Mouse (Mus musculus) limb, embryonic 12.5 days (tissue): ENCODE data around the gene Mrps14. TPM values are rescaled to one million over a fixed set of nuclear protein-coding genes. Genes with fewer than 3 reads are reported as not detected.

Experiments
- ATAC-seq: fragments of 200-750 bp; cut with Nextera tagmentation; 2 replicates; pipeline ENCODE4 v1.8.0; 2017; ENCODE audit warnings: low read depth, moderate TSS enrichment; ENCODE audit not compliant: insufficient number of reproducible peaks, insufficient read depth, low FRiP score, low TSS enrichment
- H3K27ac ChIP-seq: fragments of 300-500 bp; sonication (generic); 2 replicates; pipeline ENCODE4 v1.5.1; 2016; ENCODE audit warnings: mild to moderate bottlenecking, moderate library complexity
- H3K27me3 ChIP-seq: fragments of 300-500 bp; sonication (generic); 2 replicates; pipeline ENCODE4 v1.6.1; 2016; ENCODE audit warnings: mild to moderate bottlenecking, moderate library complexity
- H3K36me3 ChIP-seq: fragments of 300-500 bp; sonication (generic); 2 replicates; pipeline ENCODE4 v1.6.1; 2016; ENCODE audit warnings: mild to moderate bottlenecking, moderate library complexity
- H3K4me1 ChIP-seq: fragments of 300-500 bp; sonication (generic); replicated peaks from 2 replicates; pipeline ENCODE4 v1.6.1; 2016
- H3K4me2 ChIP-seq: fragments of 300-500 bp; sonication (generic); 2 replicates; pipeline ENCODE4 v1.6.1; 2016; ENCODE audit warnings: mild to moderate bottlenecking, moderate library complexity
- H3K4me3 ChIP-seq: fragments of 300-500 bp; sonication (generic); replicated peaks from 2 replicates; pipeline ENCODE4 v1.5.1; 2016; ENCODE audit warnings: mild to moderate bottlenecking
- H3K9ac ChIP-seq: fragments of 300-500 bp; sonication (generic); replicated peaks from 2 replicates; pipeline ENCODE4 v1.6.1; 2016; ENCODE audit warnings: mild to moderate bottlenecking, moderate library complexity
- H3K9me3 ChIP-seq: fragments of 300-500 bp; sonication (generic); 2 replicates; pipeline ENCODE4 v1.6.1; 2016; ENCODE audit warnings: mild to moderate bottlenecking, moderate library complexity
- WGBS: fragments of 180-500 bp; shearing (Covaris S2); methylation state at CpG from one replicate; pipeline ENCODE4 v1.1.7; 2016; 5-methylcytosine and 5-hydroxymethylcytosine counted together
- polyA plus RNA-seq: library from polyadenylated mRNA; unstranded; fragments of >200 nt; fragmentation: Nextera tagmentation; extraction: Ambion mirVana; gene quantifications from 2 replicates; pipeline ENCODE4 v1.2.1, GENCODE M21; 2016

Gene Mrps14
- polyA plus RNA-seq, result 238 and 262 TPM in 2 replicates

DNA sequence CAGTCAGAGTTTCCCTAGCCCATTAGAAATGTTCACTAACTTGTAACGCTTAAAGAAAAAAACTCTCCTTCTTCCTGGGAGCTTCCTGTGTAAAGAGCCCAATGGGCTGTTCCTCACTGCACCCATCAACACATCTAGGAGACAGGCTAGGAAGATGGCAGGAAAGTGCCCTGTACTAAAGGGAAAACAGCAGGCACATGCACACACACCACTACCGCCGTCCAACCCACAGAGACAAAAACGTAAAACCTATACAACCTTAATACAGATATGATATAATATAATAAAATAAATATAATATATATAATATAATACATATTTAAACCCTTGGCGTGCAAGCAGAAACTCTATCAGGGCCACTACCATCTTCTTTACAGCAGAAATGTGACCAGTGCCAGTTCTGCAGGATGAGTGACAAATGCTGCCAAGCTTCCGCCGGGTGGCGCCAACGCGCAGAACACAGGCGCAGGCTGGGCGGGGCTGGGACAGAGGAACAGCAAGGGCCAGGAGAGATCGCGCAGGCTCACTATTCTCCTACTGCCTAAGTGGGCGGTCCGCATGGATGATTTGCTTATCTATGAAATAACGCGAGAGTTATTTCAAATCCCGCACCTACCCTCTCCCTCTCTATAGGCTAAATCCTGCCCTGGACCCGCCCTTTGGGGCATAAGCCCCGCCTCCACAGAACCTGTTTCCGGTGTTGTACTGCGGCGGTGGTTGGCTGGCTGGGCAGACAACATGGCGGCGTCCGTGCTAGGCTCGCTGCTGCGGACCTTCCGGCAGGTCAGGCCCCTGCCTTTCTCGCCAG, at the start of gene Mrps14:
Mrps14 (plus strand) TSS at position 687 of the 808 bp plus-strand sequence.
- H3K4me2 ChIP-seq, result peak within 1 kb of the TSS; percentile 82
- peak within 1 kb of the TSS; percentile 79 for H3K9ac ChIP-seq
- no peaks in the 10 kb centered on the region for H3K27me3 ChIP-seq
- H3K4me1 ChIP-seq, result peaks cover 3% of the 10 kb centered on the region
- ATAC-seq, result peak; percentile 99
- peak within 1 kb of the TSS; percentile 79 for H3K27ac ChIP-seq
- H3K4me3 ChIP-seq, result peak within 1 kb of the TSS; percentile 83
- 8% methylated on average over 31 of the region's 31 CpGs for WGBS
- peaks cover 23% of the 10 kb centered on the region for H3K36me3 ChIP-seq
- H3K9me3 ChIP-seq, result no peaks in the 10 kb centered on the region

DNA sequence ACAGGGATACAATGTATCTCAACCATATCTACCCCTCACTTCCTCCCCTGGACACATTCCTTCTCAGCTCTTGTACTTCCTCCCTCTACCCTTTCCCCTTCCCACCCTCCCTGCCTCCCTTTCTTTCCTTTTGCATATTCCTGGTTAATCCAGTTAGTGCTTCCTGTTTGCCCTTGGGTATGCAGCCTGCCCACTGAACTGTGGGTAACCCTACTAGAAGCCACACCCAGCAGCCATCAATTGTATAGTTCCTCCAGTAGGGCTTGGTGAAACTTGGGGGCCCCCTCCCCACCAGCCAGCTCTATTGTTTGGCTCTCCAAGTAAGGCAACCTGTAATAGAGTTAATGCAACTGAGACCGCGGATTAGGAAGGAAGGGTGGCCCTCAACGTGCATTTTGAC, 49.4 kb upstream of the Mrps14 start:
- Histone ChIP-seq H3K4me1 (no peaks in the 10 kb centered on the region), H3K4me3 (no peak overlapping the region), H3K4me2 (no peak overlapping the region), H3K9me3 (no peaks in the 10 kb centered on the region), H3K27ac (no peak overlapping the region), H3K27me3 (peaks cover 10% of the 10 kb centered on the region; the same call in 1 of the 2 replicates), H3K36me3 (no peaks in the 10 kb centered on the region), H3K9ac (no peak overlapping the region)
- no peak for ATAC-seq
- 70% methylated on average over 3 of the region's 3 CpGs for WGBS

GRCm38 (mm10) chr1:160147274-160147673, 47.7 kb upstream of the Mrps14 start:
- Histone ChIP-seq H3K27me3 (peaks cover 6% of the 10 kb centered on the region; the same call in 1 of the 2 replicates), H3K36me3 (no peaks in the 10 kb centered on the region), H3K4me1 (no peaks in the 10 kb centered on the region), H3K4me3 (no peak overlapping the region), H3K4me2 (no peak overlapping the region), H3K9me3 (no peaks in the 10 kb centered on the region), H3K27ac (no peak overlapping the region), H3K9ac (no peak overlapping the region)
- no peak for ATAC-seq
- 87% methylated on average over 7 of the region's 7 CpGs for WGBS

- H3K4me2 ChIP-seq, result no peak overlapping the region
- no peak overlapping the region for H3K4me3 ChIP-seq
- no peak for ATAC-seq
- H3K27ac ChIP-seq, result no peak overlapping the region
- H3K36me3 ChIP-seq, result no peaks in the 10 kb centered on the region
- no peak overlapping the region for H3K9ac ChIP-seq
- H3K4me1 ChIP-seq, result no peaks in the 10 kb centered on the region
- no peaks in the 10 kb centered on the region for H3K9me3 ChIP-seq
- H3K27me3 ChIP-seq, result peaks cover 6% of the 10 kb centered on the region; the same call in 1 of the 2 replicates
- WGBS, result 76% methylated on average over 11 of the region's 11 CpGs
Observed at GRCm38 (mm10) chr1:160149291-160149906, 45.6 kb upstream of the Mrps14 start.

DNA sequence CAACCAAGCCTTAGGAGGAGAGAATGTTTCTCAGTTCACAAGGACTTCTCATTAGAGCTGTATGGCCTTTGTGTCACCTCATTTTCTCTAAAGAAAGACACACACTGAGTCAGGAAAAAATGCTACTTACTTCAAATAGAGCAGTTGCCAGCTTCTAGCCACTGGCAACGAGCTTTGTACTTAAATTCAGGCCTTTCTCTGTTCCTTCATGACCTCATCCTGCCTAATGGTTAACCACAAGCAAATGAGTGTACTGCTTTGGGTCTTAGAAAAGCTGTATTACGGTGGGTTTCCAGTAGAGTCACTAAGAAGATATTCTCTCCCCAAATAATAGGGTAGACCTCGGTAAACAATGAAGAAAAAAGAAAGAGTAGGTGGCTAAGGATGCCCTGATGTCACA, 44.3 kb upstream of the Mrps14 start:
- Histone ChIP-seq H3K36me3 (no peaks in the 10 kb centered on the region), H3K9me3 (no peaks in the 10 kb centered on the region), H3K4me2 (no peak overlapping the region), H3K27me3 (peaks cover 5% of the 10 kb centered on the region; the same call in 1 of the 2 replicates), H3K4me1 (no peaks in the 10 kb centered on the region), H3K9ac (no peak overlapping the region), H3K4me3 (no peak overlapping the region), H3K27ac (no peak overlapping the region)
- 70% methylated on average over 3 of the region's 3 CpGs for WGBS
- no peak for ATAC-seq

DNA sequence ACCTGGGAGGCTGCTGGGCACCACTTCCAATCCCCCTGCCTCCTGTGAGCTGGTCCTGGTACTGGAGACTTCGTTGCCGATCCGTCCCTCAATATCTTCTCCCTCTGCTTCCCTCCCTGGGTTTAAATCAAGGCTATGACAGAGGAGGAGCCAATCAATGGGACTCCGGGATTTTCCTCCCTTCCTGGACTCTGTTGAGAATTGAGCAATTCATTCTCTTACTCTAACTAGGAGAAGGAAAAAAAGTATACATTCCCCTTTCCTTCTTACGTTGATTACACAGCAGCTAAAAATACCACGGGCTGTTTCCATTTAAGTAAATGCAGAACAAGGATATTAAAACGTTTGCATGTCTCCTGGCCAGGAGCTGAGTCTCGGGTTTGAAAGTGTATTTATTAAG, 41.5 kb upstream of the Mrps14 start, which contains the start of gene Tnn:
Tnn (minus strand) TSS at position 101 of the 400 bp plus-strand sequence.
- WGBS, result 68% methylated on average over 8 of the region's 8 CpGs
- H3K36me3 ChIP-seq, result no peaks in the 10 kb centered on the region
- H3K4me3 ChIP-seq, result no peak within 1 kb of the TSS
- no peak within 1 kb of the TSS for H3K9ac ChIP-seq
- no peak within 1 kb of the TSS for H3K27ac ChIP-seq
- no peaks in the 10 kb centered on the region for H3K27me3 ChIP-seq
- H3K4me2 ChIP-seq, result no peak within 1 kb of the TSS
- no peaks in the 10 kb centered on the region for H3K4me1 ChIP-seq
- H3K9me3 ChIP-seq, result no peaks in the 10 kb centered on the region
- no peak for ATAC-seq

DNA sequence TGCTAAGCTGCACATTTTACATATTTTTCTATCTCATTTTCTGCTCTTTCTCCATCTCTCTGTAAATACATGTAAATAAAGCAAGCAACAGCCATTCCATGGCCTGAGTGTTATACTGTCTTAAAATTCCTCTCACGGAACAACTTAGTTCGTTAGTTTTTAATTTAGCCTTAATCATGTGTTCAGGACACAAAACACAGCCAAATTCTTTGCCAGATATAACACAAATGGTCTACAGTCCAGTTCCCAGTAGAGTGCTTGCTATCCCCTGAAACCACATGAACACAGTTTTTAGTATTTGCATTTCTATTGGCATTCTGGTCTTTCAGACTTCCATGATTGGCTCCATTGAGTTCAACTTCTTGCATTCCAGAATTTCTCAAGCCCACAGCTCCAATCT, 36.8 kb upstream of the Mrps14 start:
- no peak overlapping the region for H3K9ac ChIP-seq
- H3K27me3 ChIP-seq, result no peaks in the 10 kb centered on the region
- no peak overlapping the region for H3K4me3 ChIP-seq
- H3K9me3 ChIP-seq, result no peaks in the 10 kb centered on the region
- no peak overlapping the region for H3K27ac ChIP-seq
- no peak for ATAC-seq
- H3K36me3 ChIP-seq, result no peaks in the 10 kb centered on the region
- 75% methylated on average over 2 of the region's 2 CpGs for WGBS
- H3K4me1 ChIP-seq, result no peaks in the 10 kb centered on the region
- no peak overlapping the region for H3K4me2 ChIP-seq

- no peak for ATAC-seq
- Histone ChIP-seq H3K27me3 (no peaks in the 10 kb centered on the region), H3K27ac (no peak overlapping the region), H3K9me3 (no peaks in the 10 kb centered on the region), H3K4me2 (no peak overlapping the region), H3K36me3 (no peaks in the 10 kb centered on the region), H3K9ac (no peak overlapping the region), H3K4me1 (peaks cover 7% of the 10 kb centered on the region; the same call in 1 of the 2 replicates), H3K4me3 (no peak overlapping the region)
- 55% methylated on average over 3 of the region's 5 CpGs for WGBS
Observed at GRCm38 (mm10) chr1:160166600-160166999, 28.4 kb upstream of the Mrps14 start.

DNA sequence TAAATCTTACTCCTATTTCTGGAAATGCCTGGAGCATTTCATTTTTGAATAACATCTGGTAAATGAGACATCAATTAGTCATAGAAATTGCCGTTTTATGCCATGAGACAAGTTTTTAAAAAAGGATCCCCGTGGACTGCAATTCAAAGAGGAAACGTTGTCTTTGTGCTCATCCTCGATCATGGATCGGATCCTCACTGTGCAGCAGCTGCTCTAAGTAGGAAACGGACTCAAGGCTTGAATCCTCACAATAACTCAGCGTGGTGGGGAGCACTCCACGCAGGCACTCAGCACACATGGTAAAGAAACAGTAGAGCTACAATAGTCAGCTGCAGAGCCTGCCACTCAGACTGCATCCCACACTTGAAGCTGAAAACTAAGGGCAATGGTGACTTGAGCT, 18.1 kb upstream of the Mrps14 start:
- WGBS, result 85% methylated on average over 8 of the region's 8 CpGs
- H3K9me3 ChIP-seq, result no peaks in the 10 kb centered on the region
- H3K27me3 ChIP-seq, result no peaks in the 10 kb centered on the region
- no peak overlapping the region for H3K9ac ChIP-seq
- ATAC-seq, result no peak
- H3K36me3 ChIP-seq, result no peaks in the 10 kb centered on the region
- peaks cover 5% of the 10 kb centered on the region; the same call in 1 of the 2 replicates for H3K4me1 ChIP-seq
- H3K4me2 ChIP-seq, result no peak overlapping the region
- H3K4me3 ChIP-seq, result no peak overlapping the region
- H3K27ac ChIP-seq, result no peak overlapping the region

GRCm38 (mm10) chr1:160181216-160181615, 13.8 kb upstream of the Mrps14 start:
- Histone ChIP-seq H3K4me3 (no peak overlapping the region), H3K27ac (no peak overlapping the region), H3K36me3 (no peaks in the 10 kb centered on the region), H3K4me2 (peak overlapping the region; percentile 1; the same call in 1 of the 2 replicates), H3K4me1 (peaks cover 5% of the 10 kb centered on the region; the same call in 1 of the 2 replicates), H3K9me3 (no peaks in the 10 kb centered on the region), H3K9ac (no peak overlapping the region), H3K27me3 (no peaks in the 10 kb centered on the region)
- WGBS, result 54% methylated on average over 4 of the region's 4 CpGs
- ATAC-seq, result no peak

DNA sequence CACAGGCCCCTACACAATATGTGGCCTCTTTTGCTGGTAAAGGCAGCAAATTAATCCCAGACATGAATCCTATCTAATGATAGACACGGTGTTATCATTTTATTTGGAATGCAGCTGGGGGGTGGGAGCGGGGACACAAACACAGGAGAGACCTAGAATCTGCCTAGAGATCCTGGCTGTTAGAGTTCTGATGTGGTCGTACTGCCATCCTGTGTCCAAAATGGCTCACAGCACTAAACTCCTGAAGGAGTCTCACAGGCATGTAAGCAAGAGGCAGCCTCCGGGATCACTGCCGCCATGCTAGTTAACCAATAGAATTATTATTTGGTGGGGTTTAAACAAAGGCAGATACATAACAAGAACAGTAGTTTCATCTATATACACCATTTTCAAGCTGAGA, 10.5 kb upstream of the Mrps14 start:
- Histone ChIP-seq H3K4me3 (no peak overlapping the region), H3K9me3 (no peaks in the 10 kb centered on the region), H3K4me2 (0 out of 2 replicates have a peak overlapping the region, but pooled peaks have one; percentile 13), H3K27me3 (no peaks in the 10 kb centered on the region), H3K36me3 (no peaks in the 10 kb centered on the region), H3K27ac (no peak overlapping the region), H3K4me1 (peaks cover 5% of the 10 kb centered on the region; the same call in 1 of the 2 replicates), H3K9ac (no peak overlapping the region)
- peak; percentile 72; the same call in 1 of the 2 replicates for ATAC-seq
- whole genome bisulfite sequencing, result 17% methylated on average over 5 of the region's 5 CpGs
